Mouse (Mus musculus) 3T3-L1 (cell line): ENCODE measurements around the gene Micu1.

ENCODE experiments used
- DNase-seq: peaks from one replicate; pipeline ENCODE4 v3.0.0-alpha.2; 2015; ENCODE audit warnings: low read depth, low spot score

The Micu1 gene

DNA sequence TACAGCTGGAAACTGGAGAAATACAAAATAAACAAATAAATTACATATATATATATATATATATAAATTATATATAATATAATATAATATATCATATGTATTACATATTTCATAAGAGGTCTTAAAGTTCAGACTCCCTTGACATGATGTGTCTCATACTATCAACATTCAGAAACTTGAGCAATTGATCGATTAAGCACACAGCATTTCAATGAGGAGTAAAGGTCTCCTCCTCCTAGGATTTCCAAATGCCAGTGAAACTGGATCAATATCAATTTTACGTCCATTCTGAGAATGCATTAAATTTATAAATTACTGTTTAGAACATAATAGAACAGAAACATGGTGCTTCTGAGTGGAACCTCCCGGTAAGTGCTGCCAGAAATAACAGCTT, 71.9 kb downstream of the Micu1 start:
- DNase-seq: no peak

DNA sequence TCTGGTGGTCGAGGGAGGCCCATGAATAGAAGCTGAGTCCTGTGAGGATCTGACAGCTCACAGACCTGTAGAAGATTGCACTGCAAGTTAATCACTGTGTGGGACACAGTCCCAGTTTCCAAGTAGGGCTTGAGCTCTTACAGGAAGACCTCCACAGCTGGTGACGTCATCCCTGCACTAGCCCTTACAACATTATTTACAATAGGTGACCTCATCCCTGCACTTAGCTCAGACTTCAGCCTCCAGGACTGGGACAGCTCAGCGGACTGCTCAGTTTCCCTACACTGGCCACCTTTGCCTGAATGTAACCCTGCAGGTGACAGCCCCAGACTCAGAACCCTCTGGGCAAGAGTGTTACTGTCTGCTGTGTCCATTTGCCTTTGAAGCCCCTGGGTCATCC, 75.0 kb downstream of the Micu1 start:
- DNase-seq: peak; percentile 24

DNA sequence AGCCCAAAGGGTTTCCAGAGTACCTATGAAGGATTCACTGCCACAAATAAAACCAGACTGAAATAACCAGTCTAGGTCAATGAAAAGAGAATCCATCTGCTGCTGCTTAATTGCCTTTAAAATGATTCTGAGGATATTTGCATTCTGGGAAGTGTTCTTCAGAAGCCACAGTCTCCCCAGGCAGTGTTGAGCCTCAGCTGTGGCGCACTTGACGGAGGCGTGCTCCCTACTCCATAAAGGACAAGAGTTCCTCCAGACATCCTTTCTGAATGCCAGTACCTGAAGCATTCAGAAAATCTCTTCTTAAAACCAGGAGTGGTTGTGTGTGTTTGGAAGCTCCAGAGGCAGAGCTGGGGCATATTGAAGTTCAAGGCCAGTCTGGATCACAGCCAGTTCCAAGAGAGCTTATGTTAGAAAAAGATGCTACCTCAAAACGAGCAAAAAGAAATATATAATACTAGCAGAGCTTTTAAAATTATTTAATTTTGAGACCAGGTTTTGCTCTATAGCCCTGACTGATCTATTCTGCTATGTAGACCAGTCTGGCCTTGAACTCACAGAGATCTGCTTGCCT, 75.9 kb downstream of the Micu1 start:
- no peak for DNase-seq

DNA sequence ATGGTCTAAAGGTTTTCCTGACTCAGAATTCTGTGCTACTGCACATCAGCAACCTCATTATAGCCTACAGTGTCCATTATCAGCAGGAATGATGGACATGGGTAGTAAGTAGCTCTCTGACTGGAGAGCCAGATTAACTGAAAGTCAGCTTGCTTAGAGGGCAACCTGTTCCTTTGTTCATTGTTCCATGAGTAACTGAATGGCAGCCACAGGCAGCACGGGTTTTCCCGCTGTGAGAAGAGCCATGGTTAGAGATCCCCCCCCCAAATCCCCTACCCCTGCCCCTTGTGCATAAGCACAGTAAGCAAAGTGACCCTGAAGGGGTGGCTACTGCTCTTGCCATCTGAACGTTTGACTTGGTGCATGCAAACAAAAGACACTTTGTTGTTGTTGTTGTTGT, 78.4 kb downstream of the Micu1 start:
- no peak for DNase-seq

DNA sequence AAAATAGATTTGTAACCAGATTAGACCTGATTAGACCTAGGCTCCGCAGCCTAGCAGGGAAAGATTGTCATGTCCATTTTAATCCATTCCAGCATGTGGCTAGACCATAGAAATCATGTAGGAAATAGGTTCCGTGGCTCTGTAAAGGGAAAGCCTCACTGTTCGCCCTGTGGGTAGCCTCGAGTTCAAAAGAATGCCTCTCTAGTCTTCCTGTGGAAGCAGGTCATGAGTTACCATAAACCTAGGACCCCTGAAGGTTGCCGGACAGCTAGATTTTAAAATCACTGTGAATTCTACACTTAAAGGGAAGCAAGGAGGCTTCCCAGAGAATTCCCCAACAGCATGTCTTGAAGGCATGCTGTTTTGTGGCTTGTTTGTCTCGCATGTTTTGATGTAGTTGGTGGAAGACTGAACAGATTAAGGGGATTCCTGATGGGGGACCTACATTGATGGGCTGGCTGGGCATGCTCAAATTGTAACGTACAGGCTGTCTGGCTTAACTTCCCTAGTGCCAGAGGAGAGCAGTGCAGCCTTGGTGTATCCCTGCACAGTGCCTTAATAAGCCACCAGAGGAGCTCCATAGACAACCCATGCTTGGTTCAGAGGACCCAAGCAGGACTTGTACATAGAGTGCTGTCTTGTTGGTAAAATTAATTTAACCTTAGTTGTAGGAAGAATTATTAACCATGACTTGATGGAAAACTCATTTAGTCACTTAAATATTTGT, 79.1 kb downstream of the Micu1 start:
- peak; percentile 11 for DNase-seq

DNA sequence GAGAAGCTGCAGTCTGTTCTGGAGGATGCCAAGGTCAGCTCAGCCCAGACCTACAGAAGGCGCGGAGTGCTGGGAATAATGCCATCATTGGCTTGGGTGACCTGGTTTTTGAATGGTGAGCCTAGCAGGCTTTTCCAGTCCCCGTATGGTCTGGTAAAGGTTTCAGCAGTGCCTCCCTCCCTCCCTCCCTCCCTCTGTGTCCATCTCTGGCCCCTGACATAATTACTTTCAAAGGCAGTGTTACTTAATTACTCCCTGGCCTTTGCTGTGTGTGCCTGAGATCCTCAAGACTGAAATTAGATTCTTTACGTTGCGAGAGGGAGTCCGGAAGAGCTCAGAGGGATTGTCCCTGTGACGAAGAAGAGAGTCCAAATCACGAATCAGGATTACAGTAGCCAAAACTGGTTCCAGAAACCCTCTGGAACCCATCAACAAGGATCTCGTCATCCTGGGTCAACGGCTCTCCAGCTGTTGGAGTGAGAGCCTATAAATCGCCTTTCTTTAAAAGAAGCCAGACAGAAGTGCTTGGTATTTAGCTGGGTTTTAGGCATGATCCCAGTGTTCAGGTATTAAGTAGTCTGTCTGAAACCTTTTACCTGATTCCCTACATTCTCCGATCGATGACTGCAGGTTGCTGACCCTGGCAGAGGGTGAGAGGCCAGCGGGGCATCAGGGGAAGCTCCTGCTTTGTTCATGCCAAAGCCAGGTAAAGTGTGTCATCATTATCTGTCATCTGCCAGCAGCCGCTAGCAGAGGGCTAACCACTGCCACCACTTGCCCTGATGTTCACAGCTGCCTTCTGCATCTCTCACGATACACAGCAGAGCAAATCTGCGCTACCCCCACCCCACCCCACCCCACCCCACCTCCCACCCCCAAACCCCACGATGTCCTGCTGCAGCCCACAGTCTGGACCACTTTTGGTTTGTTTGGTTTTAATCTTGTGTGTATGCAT, 82.7 kb downstream of the Micu1 start:
- DNase-seq: no peak

DNA sequence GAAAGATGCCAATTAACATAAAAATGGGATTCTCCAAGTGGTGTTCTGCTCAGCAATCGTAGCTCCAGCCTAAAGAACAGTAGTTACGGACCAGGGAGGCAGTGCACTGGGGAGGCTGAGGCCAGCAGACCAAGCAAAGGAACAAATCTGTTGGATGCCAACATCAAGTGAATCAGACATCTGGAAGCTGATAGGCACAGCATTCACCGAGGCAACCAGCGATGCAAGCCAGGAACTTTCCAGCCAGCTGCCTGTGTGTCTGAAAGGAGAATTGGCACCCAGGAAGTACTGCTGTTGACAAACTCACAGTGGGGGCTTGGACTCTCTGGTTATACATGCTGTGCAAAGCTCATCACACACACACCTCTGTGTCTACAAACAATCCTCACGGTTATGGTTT, 84.0 kb downstream of the Micu1 start:
- DNase-seq: peak; percentile 39

DNA sequence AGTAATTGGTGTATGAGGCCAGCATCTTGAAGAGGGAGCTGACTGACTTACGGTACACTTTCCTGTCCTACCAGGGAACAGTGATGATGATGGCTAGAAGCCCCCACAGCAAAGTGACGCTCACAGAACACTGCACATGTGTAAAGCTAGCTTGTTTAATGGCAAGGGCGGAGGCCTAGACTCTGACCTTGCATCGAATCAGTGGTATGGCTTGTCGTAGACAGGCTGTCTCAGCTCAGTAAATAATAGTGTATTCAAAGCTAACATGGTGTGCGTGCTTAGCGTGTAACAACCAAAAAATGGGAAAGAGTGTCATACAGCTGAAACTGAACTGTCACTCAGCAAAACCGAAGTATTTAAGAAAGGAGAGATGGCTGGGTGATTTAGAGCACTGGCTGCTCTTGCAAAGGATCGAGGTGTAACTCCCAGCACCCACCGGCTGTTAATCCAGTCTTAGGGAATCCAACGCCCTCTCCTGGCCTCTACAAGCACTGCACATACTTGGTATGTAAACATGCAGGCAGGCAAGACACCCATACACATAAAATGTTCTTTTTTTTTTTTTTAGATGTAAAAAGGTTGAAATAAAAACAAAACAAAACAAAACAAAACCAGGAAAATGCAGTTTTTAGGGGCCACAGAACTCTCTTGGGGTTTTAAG, 85.0 kb downstream of the Micu1 start:
- DNase-seq: peak; percentile 21

DNA sequence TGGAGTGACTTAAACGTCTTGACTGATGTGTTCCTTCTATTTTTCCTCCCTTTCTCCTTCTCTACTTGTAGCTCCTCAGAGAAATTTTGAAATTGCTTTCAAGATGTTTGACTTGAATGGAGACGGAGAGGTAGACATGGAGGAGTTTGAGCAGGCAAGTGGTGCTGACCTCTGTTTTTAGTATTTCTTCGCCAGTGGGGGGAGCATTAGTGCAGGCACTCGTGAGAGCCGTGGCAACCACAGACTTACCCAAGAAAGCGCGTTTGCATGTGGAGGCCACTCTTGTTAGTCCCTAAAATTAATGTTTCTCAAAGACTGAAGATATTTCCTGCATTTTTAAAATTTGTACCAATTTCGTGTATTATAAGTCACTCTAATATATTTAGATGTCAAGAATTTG, 85.6 kb downstream of the Micu1 start:
- no peak for DNase-seq

DNA sequence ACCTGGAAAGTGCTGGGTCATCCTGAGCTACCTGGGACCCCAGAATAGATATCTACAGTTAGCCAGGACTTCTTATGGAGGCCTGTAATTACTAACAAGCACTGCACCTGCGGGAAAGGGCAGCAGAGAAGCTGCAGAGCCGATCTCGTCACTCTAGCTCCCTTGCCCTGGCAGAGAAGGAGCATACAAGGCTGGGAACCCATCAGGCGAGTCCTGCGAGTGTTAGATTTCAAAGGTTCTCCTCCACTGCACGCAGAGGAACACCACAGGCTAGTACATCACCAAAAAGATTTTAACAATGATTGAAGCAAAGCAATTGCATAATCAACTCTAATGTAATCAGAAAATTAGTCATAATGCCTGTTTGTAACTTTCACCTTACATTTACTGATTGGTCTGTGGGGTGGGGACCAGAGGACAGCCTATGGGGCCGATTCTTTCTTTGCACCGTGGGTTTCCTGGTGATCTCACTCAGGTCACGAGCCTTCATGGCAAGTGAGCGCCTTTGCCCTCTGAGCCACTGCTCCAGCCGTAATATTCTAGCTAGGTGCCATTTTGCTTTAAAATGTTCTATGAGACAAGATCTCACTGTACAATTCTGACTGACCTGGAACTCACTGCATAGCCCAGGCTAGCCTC, 88.1 kb downstream of the Micu1 start:
- no peak for DNase-seq

DNA sequence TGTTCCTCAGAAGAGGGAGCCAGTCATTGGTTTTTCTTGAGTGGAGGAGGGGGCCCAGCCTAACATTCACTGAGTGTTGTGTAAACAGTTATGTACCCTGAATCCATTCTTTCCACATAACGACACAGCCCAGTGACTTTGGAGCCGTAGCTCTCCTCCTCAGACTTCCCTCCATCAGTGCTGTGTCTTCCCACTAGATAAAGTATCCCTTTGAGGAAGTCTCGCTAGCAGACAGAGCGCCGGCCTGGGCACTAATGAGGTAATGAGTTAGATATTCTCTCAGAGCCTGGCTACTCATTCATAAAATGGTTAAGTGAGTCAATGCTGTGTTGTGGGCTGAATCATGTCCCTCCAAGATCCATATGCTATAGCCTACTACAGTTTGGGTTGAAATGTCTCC, 89.6 kb downstream of the Micu1 start:
- no peak for DNase-seq

DNA sequence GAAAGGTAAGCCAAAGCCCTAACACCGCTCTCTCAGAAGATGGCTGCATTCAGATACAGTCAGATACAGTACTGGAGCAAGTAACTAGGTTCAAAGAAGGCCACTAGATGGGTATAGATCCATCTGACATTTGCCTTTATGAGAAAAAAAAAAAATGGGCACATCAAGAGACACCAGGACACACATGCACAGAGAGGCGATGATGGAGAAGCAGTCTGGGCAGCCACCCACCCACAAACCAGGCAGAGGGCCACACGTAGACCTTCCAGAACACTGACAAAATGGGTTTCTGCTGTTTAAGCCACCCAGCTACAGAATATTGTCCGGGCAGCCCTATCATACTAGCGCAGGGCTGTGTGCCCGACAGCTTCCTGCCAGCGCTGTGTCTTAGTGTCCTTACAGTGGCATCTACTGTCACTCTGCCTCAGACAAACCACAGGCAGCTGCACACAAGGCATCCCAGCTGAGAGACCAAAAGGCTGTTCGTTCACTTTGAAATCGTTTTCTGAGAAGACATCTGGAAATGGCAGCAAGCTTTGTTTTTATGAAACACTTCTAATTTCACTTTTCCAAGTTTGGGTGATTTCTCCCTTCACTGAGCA, 90.4 kb downstream of the Micu1 start:
- DNase-seq: no peak

DNA sequence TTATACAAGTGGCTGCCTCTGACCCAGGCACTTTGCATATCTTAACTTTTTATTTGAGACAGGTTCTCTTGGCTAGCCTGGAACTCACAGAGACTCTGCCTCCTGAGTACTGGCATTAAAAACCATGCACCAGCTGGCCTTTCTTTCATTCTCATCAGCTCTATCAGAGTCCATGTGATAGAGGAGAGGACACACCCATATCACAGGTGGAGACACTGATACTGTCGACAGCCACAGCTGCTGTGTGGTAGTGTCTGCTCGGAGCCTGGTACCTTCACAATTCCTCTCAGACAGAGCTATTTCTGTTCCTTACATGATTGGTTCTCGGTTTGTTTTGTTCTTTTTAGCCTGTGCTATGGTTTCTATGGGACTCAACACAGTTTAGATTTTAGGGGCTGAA, 91.2 kb downstream of the Micu1 start:
- no peak for DNase-seq

DNA sequence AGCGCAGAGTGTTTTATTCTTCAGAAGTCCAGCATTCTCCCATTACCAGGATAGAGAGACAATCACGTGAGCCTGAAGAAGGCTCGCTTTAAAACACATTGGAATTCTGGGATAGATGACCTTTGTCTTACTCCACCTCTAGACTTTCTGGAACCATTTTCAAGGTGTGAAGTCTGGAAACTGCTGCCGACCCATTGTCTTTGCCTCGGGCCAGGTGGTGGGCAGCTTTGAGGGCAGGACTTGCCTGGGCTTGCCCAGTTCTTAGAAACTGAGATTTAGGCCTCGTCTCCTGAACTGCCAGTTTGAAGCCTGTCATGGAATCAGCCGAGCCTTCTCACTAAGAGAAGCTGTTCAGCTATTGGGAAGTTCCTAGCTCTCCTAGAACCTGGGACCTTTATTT, 92.8 kb downstream of the Micu1 start:
- no peak for DNase-seq

DNA sequence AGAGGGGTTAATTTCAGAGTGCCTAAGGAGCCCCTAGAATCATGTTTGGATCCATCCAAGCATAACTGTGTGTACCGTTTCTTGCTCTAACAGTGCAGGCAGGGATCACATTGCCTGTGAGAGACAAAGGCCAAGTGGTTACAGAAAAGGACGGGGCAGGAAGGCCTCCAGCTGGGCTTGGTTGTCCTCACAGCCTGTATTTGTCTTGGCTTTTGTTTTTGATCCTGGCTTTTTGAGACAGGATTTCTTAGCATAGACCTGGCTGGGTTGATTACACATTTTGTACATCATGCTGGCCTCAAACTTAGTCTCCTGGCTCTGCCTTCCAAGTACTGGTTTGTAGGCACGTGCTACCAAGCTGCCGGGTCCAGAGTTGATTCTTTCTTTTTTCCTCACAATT, 93.6 kb downstream of the Micu1 start:
- no peak for DNase-seq

DNA sequence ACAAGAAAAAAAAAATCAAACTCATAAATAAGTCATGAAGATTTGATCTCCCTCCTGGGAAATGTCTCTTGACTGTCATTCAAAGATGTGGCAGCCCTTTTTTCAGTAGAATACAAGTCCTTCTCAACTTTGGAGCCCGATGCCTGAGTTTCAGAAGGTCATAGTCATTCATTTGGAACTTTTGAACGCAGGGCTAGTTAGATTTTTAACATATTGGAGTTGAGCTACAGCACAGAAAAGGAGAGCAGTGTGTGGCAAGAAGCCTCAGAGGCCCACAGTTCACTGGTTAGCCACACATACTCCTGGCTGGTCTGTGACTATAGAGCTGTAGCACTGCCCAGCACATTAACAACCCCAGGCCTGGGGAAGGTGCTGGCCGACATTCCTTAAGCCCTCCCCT, 96.1 kb downstream of the Micu1 start:
- no peak for DNase-seq

DNA sequence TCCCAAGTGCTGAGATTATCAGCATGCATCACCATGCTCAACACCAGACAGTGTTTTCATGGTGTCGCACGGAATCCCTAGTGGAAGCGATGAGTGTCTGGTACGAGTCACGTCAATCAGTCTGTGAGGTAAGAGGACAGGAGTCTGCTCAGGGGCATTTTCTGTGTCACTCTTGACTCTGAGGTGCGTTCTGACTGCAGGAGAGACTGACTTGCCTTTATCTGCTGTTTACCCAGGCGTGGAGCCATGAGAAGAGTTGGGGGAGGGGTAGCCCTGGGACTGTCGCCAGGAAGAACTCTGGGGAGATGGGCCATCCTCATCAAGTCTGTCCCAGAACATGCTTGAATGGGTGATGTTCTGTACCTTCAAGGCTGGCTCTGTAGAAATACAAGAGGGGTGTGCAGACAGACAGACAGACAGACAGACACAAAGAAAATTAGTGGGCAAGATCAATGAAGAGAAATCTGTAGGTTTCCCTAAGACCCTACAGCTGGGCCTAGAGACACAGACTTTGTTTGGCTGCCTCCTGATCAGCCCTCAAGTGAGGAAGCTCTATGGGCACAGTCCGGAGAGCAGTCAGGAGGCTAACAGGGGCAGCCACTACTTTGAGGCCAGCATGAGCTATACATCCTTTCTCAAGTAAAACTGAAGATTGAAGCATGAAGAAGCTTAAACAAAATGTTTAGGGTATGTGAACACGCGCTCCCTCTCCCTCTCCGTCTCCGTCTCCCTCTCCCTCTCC, 97.2 kb downstream of the Micu1 start:
- peak; percentile 41 for DNase-seq

DNA sequence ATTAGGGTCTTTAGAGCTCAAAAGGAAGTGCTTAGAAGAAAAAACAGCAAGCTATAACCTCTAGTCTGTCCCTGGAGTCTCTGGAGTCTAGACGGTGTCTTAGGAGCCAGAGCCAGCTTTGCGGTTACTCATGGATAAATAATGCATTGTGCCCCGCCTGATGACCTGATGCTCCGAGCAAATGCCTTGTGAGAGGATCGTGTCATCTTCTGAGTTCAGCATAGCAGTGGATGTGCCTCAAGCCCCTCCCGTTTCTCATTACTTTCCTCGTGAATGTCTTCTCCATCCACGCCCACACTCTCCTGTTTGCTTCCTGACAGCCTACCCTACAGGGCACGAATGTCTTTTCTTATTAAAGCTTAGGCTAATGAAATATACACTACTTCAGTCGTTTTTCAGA, 97.9 kb downstream of the Micu1 start:
- DNase-seq: peak; percentile 90

DNA sequence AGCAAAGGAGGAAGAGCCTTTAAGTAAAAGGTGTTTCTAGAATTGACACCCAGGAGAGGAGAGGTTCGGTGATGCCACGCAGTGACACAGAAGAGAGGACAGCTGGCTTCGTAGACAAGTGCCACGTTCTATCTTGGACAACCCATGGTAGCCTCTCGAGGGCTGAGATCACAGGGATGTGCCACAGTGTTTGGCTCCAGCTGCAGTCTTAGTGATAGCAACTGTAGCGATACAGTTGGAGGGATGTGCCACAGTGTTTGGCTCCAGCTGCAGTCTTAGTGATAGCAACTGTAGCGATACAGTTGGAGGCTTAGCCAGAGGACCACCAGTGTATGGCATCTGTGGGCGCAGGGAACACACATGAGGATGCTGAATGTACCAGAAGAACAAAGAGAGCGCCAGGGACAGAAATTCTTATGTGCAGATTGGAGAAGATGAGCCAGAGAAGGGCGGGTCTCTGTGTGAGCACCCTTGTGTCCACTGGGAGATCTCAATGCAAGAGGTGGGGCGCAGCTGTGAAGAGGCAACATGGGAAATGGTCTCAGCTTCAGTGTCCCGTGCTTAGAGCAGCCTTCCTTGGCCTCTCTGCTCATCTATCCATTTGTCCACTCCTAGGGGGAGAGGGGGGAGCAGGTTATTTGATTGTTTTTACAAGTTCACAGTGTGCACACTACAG, 98.7 kb downstream of the Micu1 start:
- DNase-seq: no peak

DNA sequence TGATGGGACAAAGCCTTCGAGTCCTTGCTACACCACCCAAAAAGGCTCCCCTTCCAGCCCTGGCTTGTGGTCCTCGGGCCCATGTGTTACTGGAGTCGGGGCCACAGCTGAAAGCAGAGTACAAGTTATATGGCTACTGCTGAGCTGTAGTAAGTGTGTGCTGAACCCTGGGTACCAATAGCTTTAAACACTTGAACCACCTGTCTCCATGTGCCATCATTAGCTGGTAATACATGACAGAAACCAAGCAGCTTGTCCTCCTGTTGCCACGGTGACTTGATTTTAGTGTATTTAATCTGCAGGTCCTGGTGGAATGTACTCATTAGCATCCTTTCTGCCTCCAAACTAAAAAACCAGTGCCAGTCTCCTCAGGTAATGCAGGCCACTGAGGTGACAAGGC, 106.4 kb downstream of the Micu1 start:
- no peak for DNase-seq
